Mouse (Mus musculus) lung, postnatal 0 days (tissue): ENCODE results near the gene Mrps25.

Experiments
- CTCF ChIP-seq: IDR thresholded peaks from 2 replicates; pipeline ENCODE4 v1.5.1; 2016; ENCODE audit warnings: antibody characterized with exemption, mild to moderate bottlenecking
- EP300 ChIP-seq: IDR thresholded peaks from 2 replicates; pipeline ENCODE4 v1.6.1; 2016; ENCODE audit warnings: antibody characterized with exemption, mild to moderate bottlenecking, control low read depth

DNA sequence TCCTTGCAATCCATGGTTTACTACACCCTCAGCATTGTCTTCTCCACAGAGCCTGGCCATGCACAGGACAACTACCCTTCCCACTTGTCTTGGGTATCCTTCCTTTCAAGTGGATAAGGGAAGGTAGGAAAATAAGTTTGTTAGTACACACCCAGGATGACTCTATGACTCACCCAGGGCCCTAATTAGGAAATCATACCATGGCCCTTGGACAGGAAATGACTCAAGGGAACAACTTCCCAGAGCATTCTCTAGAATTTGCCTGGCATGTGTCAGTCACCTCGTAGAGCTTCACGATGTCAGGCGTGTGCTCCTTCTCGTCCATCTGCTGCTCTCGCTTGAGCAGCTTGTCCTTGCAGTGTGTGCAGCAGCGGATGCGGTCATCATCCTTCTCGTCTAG, 15.6 kb upstream of the Mrps25 start:
- TF ChIP-seq CTCF, result no peak
- TF ChIP-seq EP300, result 0 out of 2 replicates have a peak, but pooled peaks have one; percentile 14
